Mouse (Mus musculus): ENCODE measurements at regions not wholly inside any gene's neighbourhood (a gene's known extent, or its start where the extent isn't known, plus 50 kb on each side); places are given as distances from the start of the nearest gene placed in this dataset.

DNA sequence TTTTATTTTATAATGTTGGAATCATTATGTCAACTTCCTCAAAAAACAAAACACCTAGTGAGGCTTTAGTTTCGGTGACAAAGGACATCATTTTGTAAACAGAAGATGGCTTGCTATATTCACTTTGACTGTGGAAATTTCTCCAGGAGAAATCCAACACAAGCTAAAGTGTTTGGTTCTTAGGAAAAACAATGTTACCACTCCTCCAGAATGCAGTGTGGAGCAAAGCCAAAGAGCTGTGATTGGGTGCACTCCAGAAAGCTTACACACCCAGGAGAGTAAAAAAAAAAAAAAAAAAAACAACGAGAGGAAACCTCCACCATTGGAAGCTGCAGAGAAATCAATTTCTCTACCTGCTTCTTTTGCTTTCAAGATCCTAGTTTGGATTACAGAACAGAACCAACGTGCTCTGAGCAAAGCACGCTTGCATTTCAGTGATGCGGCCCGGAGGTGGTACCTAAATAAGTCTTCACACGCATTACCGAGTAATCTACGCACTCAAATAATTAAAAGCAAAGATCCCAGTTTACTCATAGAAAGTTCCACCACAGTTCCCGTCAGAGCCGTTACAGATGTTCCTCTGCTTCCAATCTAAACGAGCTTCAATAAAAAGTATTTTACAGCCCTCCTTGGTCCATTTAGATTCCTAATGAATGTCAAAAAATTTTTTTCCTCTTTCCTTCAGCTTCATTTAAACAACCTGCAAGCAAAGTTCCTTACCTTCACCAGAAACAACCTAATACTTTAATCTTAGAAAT, 199.5 kb upstream of the Gk2 start:
- no peak for ATAC-seq

- no peak for ATAC-seq
These were observed 198.4 kb upstream of the Gk2 start for GRCm38 (mm10) chr5:97655266-97655665.

DNA sequence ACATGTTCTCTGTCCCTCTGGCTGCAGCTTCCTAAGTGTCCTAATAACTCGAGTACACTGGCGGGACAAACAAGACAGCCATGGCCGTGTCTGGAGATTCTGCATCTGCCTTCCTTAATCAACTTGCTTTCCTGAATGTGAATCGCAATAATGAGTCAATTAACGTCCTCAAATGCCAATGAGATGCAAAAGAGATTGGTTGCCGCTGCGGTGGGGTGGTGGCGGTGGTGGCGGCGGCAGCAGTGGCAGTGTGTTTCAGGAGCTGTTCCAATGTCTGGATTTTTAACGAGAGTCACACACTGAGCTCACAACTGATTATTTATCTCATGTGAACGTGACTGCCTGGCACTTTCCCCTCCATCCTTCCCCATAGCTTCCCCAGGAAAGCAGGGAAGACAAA, 197.6 kb upstream of the Gk2 start:
- ATAC-seq, result no peak

GRCm38 (mm10) chr5:97642251-97642650, 185.4 kb upstream of the Gk2 start:
- ATAC-seq, result no peak

DNA sequence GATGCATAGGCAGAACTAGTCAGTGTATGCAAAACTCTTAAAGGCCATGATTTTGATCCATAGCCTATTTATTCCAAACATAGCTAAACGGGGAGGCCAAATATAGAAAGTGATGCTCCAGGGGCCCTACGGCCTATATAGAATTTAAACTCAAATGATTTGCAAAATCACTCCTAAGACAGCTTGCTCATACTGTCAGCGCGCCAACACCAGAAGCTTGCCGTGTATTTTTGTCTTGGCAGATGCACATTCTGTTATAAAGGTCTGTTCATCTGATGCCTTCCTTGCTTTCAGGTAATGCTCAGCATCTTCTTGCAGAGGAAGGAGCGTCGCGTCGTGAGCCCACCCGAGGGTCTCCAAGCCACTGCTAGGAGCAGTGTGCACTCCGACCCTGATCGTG, 184.8 kb upstream of the Gk2 start:
- no peak for ATAC-seq

DNA sequence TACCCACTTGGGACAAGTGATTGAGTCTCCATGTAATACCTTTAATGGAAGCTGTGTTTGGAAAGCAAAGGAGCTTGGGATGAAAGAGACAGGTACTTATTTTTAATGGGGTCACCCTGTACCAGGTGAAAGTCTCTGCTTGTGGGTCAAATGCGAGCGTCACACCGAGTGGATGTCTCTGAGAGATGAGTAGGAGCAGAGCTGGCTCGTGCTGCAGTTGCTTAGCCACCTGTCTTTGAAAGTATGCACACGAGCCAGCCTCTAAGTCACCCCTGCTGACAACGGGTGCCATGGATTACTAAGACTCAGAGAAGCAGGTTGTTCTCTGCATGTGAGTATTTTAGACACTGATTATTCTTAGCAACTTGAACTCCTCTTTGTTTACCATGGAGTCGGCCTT, 179.5 kb upstream of the Gk2 start:
- no peak for ATAC-seq

GRCm38 (mm10) chr5:97633766-97634165, 176.9 kb upstream of the Gk2 start:
- ATAC-seq, result no peak

DNA sequence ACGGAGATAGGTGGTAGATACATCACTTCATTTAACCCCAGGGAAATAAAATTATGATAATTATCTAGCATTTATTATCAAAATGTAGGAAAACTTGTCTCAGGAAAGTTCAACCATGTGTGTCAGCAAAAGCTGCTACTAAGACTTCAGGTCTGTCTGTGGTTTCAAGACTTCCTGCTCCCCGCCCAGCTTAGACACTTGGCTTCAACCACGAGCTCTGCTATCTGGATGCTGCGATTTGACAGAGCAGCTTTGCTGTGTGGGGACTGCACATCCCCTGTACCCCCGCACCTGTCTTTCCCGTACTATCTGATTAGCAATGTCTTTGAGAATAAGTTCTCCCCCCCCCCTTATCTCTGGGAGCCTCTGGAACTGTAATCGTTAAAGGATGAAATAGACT, 176.0 kb upstream of the Gk2 start:
- peak; percentile 78 for ATAC-seq

DNA sequence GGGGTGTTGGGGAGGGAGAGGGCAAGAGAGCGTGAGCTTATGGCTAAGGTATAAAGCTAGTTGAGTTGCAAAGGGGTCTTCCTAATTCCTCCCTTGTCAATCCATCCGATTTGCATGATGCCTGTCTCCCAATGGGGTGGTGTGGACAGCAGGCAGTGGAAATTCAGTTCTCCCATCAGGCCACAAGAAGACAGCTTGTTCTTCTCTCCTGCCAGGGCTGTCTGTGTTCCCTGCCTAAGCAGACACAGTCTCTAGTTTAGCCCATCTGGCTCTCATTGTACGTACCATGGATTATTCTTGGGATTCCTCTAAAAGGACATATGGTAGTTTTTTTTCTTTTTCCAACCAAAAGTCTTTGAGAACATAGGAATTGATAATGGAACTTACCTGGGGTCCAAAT, 168.4 kb upstream of the Gk2 start:
- ATAC-seq, result no peak

DNA sequence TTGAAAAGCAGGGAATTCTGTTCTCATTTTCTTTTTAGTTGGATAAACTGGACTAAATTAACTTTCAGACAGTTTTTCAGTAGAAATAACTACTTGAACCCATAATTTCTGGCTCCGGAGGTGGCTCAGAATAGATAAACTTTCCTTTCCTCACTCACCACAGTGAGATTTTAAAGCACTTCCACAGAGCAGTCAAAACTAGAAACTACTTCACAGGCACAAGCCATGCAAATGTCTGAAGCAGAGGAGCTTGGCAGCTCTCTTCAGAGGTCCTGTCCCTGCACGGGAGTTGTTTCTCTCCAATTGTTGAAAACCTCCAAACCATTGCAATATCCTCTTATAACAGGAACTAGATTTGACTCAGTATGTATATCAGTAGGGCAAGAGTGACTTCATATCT, 163.1 kb upstream of the Gk2 start:
- ATAC-seq, result no peak

DNA sequence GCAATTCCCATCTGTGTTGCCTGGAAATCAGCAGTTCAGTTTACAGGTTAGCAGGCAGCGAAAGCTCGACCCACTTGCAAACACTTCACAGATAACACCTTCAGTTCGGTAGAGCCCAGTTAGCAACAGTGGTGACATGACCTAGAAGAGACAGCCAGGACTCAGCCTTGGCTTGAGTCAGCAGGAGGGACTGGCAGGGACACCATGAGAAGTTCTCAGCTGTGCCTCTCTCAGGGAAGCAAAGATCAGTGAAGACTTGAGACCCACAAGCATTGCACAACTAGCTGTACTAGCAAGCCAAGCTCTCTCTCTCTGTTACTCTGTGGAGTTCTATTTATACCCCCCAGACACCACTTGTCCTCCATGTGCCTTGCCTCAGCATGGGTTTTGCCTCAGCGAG, 161.6 kb upstream of the Gk2 start:
- no peak for ATAC-seq

DNA sequence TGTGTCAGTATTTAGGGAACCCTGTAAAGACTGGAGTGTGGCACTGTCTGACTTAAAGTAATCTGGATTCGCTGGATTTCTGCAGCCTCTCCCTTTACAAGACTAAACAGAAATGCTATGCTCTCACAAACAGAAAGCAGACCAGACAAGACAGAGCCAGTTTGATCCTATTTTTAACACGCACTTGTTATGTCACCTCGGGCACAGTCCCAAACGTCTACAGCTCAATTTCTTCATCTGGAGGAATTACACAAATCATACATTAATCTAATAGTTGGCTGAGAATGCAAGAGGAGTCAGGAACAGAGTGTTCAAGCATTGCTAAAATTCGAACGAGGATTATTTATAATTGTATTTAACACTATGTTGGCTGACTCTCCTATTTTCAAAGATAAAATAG, 145.4 kb upstream of the Gk2 start:
- no peak for ATAC-seq

DNA sequence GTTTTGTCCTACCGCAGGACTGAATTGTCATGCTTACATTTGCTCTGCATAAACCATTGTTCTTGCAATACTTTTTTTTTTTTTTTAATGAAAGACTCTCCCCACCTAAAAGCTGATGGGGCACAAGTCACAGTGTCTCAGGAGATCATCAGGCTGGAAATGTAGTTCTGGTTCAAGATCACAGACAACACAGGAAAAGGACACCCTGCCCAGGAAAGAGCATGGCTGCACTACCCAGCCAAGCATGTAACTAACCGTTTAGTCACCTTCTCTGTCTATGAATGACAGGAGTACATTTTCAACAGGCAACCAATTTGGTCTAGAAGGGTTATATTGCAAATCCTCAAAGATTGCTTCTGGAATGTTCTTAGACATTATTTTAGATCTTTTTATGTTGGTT, 144.6 kb upstream of the Gk2 start:
- no peak for ATAC-seq

DNA sequence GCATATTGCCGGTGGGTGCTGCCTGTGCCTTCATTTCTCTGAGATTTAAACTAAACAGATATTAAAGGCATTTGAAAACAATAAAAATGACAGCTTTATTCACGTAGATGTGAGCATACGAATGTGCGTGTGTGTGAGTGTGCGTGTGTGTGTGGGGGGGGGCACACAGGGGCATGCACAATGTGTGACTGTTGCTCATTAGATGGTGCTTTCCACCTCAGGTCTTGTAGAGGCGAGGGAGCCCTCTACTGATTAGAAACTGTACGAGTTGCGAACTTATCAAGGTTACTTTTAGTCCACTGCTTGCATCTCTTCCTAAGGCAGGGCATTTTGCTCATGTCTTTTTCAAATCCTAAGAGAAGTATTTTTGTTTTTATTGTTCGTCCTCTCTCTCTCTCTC, 141.9 kb upstream of the Gk2 start:
- no peak for ATAC-seq

DNA sequence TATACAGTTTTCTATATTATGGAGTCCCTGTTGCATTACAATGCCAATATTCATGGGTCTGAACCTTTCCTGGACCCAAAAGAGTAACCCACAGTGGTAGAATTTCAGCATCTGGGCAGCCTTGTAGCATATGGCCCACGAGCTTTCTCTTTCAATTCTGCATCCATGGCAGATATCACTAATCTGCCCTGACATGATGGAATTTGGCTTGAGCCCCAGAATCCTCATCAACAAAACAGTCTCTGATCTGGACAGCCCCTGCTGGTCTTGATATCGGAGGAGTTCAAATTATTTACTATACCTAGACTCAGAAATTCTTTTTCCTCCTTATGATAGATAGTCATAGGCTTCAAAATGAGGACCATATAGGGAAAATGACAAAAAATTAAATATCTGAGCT, 139.1 kb upstream of the Gk2 start:
- no peak for ATAC-seq

DNA sequence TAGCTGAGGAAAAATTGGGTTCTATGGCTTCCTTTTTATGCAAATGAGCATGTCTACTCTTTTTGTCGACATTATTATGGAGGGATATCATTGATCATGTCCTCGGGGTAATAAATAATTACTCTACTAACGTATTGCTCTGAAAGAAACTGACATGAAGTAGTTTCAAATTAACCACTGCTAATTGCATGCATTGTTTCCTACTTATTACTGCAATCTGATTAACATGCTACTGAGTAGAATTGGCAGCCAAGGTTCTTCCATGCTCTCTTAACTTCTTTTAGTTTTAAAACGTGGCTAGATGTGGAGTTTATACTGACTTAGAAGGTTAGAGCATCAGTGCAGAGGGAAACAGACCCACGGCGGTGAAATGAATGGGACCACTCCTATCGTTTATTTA, 137.3 kb upstream of the Gk2 start:
- no peak for ATAC-seq

DNA sequence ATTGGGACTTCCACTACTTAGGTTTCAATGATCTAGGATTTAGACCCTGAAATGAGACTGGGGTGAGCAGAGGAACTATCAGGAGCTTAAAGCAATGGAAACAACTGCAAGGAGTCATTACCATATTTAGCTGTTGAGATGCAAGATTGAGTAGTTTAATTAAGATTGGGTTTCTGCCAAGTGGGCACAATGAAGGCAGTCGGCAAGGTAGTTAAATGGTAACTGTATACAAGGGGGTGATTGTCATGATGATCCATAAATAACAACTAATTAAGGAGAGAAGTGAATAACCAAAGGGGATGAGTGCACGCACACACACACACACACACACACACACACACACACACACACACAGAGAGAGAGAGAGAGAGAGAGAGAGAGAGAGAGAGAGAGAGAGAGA, 125.7 kb upstream of the Gk2 start:
- no peak for ATAC-seq

- no peak for ATAC-seq
These were observed 108.7 kb upstream of the Gk2 start for GRCm38 (mm10) chr5:97565486-97565885.

DNA sequence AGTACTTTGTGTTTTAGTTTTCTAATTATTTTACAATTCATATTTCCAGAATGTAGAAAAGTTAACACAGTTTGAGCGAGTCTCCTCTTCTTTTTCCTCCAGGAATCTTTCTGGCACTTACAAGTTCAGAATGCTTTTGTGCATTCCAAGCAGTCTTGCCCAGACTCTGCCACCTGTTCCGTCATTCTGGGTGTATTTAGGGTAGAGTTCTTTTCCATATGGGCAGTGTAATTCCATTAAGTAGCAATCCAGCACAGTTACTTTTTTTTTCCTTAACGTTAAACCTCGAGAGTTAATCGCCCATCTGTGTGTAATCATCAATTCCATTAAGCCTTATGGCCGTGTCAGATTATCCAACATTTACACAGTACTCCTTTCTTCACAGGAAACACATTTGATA, 106.9 kb upstream of the Gk2 start:
- no peak for ATAC-seq

GRCm38 (mm10) chr5:97554274-97554673, 97.5 kb upstream of the Gk2 start:
- no peak for ATAC-seq

DNA sequence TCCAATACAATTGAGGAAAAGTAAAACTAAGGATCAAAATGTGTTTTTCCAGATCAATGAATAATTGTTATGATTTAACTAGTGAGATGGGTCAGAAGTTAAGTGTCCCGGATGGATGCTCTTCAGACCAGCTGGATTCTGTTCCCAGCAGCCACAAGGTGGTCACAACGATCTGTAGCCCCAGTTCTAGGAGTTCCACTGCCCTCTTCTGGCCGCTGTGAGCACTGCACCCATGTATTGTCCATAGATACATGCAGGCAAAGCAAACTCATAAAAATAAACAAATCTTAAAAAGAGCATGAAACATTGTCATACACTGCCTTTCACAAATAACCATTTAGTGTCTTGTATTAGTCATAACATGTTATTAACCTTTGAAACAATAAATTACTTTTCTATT, 96.3 kb upstream of the Gk2 start:
- no peak for ATAC-seq

GRCm38 (mm10) chr5:97537492-97538257, 80.9 kb upstream of the Gk2 start:
- ATAC-seq, result no peak

GRCm38 (mm10) chr5:97533733-97534132, 76.9 kb upstream of the Gk2 start:
- no peak for ATAC-seq

DNA sequence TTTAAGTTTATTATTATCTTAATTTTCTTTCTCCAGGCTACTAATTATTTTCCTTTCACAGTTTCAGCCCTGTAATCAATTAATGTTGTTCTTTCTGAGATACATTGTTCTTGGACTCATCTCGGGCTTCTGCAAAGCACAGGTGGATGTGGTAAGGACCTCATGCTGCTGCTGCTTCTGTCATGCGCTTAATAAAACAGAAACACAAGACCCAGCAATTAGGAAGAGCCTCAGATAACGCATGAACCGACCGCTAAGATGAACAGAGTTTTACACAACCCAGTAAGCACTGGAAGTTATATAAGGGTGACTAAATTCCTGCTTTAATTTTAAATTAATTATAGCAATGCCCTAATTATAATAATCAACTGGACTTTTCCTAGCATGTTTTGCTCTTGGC, 70.7 kb upstream of the Gk2 start:
- ATAC-seq, result no peak

Measured in CD4-positive, CD25-positive, alpha-beta regulatory T cell, adult 4 months (primary cell).